Mouse (Mus musculus) megakaryocyte, embryonic 14.5 days (primary cell): ENCODE results near the gene Lyrm4.

Source experiments
- FLI1 ChIP-seq: IDR thresholded peaks from 2 replicates; pipeline ENCODE4 v1.6.1; 2012; ENCODE audit warnings: low read length, inconsistent platforms, mixed read lengths
- GATA1 ChIP-seq: IDR thresholded peaks from 3 replicates; pipeline ENCODE4 v1.6.1; 2012; ENCODE audit warnings: mixed read lengths, low read length, inconsistent platforms, borderline replicate concordance

GRCm38 (mm10) chr13:35949814-35950455 is 167.4 kb downstream of the Lyrm4 start:
- TF ChIP-seq GATA1: no peak
- no peak for TF ChIP-seq FLI1
